Mouse (Mus musculus) liver, embryonic 14.5 days (tissue): Measurements from ENCODE around the gene Atp1a2. TPM values are rescaled to one million over a fixed set of nuclear protein-coding genes. Genes with fewer than 3 reads are reported as not detected.

Source experiments
- ATAC-seq: fragments of 200-750 bp; cut with Nextera tagmentation; 2 replicates; pipeline ENCODE4 v1.8.0; 2017; ENCODE audit warnings: moderate number of reproducible peaks, mild to moderate bottlenecking, moderate library complexity; ENCODE audit not compliant: insufficient read depth
- DNase-seq, 3 experiments: peaks; one replicate each; pipeline ENCODE4 v3.0.0-alpha.2; 2012 to 2013; ENCODE audit warnings: low read depth in 3 of 3, low spot score in 3 of 3
- H3K27ac ChIP-seq: fragments of 300-500 bp; sonication (generic); 2 replicates; pipeline ENCODE4 v1.5.1; 2014; ENCODE audit warnings: moderate library complexity, mild to moderate bottlenecking, control low read depth, inconsistent platforms
- H3K27me3 ChIP-seq: fragments of 300-500 bp; sonication (generic); 2 replicates; pipeline ENCODE4 v1.6.1; 2014; ENCODE audit warnings: mild to moderate bottlenecking, low read length, moderate library complexity; ENCODE audit not compliant: control insufficient read depth, insufficient read depth
- H3K36me3 ChIP-seq: fragments of 300-500 bp; sonication (generic); replicated peaks from 2 replicates; pipeline ENCODE4 v1.6.1; 2014; ENCODE audit warnings: low read depth; ENCODE audit not compliant: control insufficient read depth, insufficient read depth
- H3K4me1 ChIP-seq, 2 experiments: fragments of 200-500 bp in 1 of 2; fragments of 300-500 bp in 1 of 2; sonication (generic) in 1 of 2; replicated peaks; 2 replicates each; pipeline ENCODE4 v1.6.1; 2012 to 2014; ENCODE audit warnings: antibody characterized with exemption in 1 of 2, inconsistent platforms in 1 of 2, low read length in 1 of 2; ENCODE audit not compliant: control insufficient read depth in 2 of 2, insufficient read depth in 2 of 2
- H3K4me2 ChIP-seq: fragments of 300-500 bp; sonication (generic); 2 replicates; pipeline ENCODE4 v1.6.1; 2014; ENCODE audit warnings: low read depth, mild to moderate bottlenecking, control low read depth, moderate library complexity
- H3K4me3 ChIP-seq, 2 experiments: fragments of 200-500 bp in 1 of 2; fragments of 300-500 bp in 1 of 2; sonication (generic) in 1 of 2; 2 replicates each; pipeline ENCODE4 v1.5.1; 2012 to 2014; ENCODE audit warnings: low read depth in 2 of 2, low read length in 2 of 2, mild to moderate bottlenecking in 2 of 2, control low read depth in 1 of 2, inconsistent platforms in 1 of 2, moderate library complexity in 1 of 2; ENCODE audit not compliant: insufficient read depth in 1 of 2
- H3K9ac ChIP-seq: fragments of 300-500 bp; sonication (generic); replicated peaks from 2 replicates; pipeline ENCODE4 v1.6.1; 2014; ENCODE audit warnings: mild to moderate bottlenecking, control low read depth, moderate library complexity
- H3K9me3 ChIP-seq: fragments of 300-500 bp; sonication (generic); 2 replicates; pipeline ENCODE4 v1.6.1; 2016; ENCODE audit warnings: low read length, mixed read lengths; ENCODE audit not compliant: control insufficient read depth
- CTCF ChIP-seq: IDR thresholded peaks from 2 replicates; pipeline ENCODE4 v1.5.1; 2016; ENCODE audit warnings: antibody characterized with exemption, low read depth, control low read depth
- EP300 ChIP-seq: IDR thresholded peaks from 2 replicates; pipeline ENCODE4 v1.6.1; 2016; ENCODE audit warnings: antibody characterized with exemption, low read depth
- WGBS: fragments of 180-500 bp; shearing (Covaris S2); extraction: QIAGEN DNeasy Blood & Tissue Kit; methylation state at CpG from one replicate; pipeline ENCODE4 v1.1.7; 2014; ENCODE audit not compliant: insufficient replicate concordance; 5-methylcytosine and 5-hydroxymethylcytosine counted together
- polyA plus RNA-seq, 2 experiments: library from polyadenylated mRNA; depleted of rRNA in 1 of 2; stranded (reverse) in 1 of 2; unstranded in 1 of 2; fragments of >200 nt; fragmentation: Nextera tagmentation in 1 of 2; extraction: Ambion mirVana in 1 of 2; gene quantifications; 2 replicates each; pipeline versions ENCODE4 v1.2.1 to v1.2.3; 2012 to 2014

Gene Atp1a2
- polyA plus RNA-seq, 2 experiments, result 0.01 to 0.10 TPM

DNA sequence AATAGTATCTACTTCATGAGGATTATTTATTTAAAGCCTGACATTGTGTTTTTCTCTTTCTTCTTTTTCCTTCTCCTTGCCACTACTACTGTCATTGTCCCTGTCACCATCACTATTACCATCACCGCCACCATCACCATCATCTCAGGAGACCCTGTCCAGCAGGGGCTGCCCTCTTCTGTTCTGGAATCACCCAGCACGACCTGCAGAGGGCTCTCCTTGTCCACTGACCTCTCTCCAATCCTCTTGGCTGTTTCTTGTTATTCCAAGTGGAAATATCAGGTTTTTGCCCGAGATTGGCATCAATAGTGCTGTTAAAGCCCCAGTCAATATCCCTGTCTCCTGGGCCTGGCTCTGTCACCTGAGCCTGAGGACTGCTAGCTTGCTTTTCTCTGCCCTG lies 35.6 kb upstream of the Atp1a2 start:
- H3K27me3 ChIP-seq, result peaks cover 11% of the 10 kb centered on the region
- H3K4me2 ChIP-seq, result no peak overlapping the region
- ATAC-seq (no peak), DNase-seq (no peak)
- no peak overlapping the region for H3K27ac ChIP-seq
- TF ChIP-seq CTCF (peak; percentile 32; the same call in 1 of the 2 replicates), EP300 (no peak)
- H3K9ac ChIP-seq, result no peak overlapping the region
- H3K4me3 ChIP-seq, result no peak overlapping the region
- H3K9me3 ChIP-seq, result no peaks in the 10 kb centered on the region
- no peaks in the 10 kb centered on the region for H3K4me1 ChIP-seq
- WGBS, result 25% methylated on average over 3 of the region's 3 CpGs
- no peaks in the 10 kb centered on the region for H3K36me3 ChIP-seq

GRCm38 (mm10) chr1:172332925-172333324 lies 35.1 kb upstream of the Atp1a2 start:
- no peaks in the 10 kb centered on the region for H3K9me3 ChIP-seq
- peaks cover 9% of the 10 kb centered on the region for H3K27me3 ChIP-seq
- no peak for DNase-seq
- H3K4me3 ChIP-seq, result no peak overlapping the region
- no peak overlapping the region for H3K27ac ChIP-seq
- TF ChIP-seq CTCF (no peak), EP300 (no peak)
- no peak for ATAC-seq
- 44% methylated on average over 2 of the region's 2 CpGs for WGBS
- H3K36me3 ChIP-seq, result no peaks in the 10 kb centered on the region
- no peaks in the 10 kb centered on the region for H3K4me1 ChIP-seq
- H3K4me2 ChIP-seq, result no peak overlapping the region
- no peak overlapping the region for H3K9ac ChIP-seq

- ATAC-seq, result no peak
- no peak overlapping the region for H3K9ac ChIP-seq
- no peak overlapping the region for H3K27ac ChIP-seq
- DNase-seq, result no peak
- no peaks in the 10 kb centered on the region for H3K9me3 ChIP-seq
- peaks cover 16% of the 10 kb centered on the region for H3K27me3 ChIP-seq
- TF ChIP-seq EP300 (no peak), CTCF (no peak)
- H3K4me1 ChIP-seq, result no peaks in the 10 kb centered on the region
- WGBS, result 40% methylated on average over 8 of the region's 8 CpGs
- H3K36me3 ChIP-seq, result no peaks in the 10 kb centered on the region
- H3K4me3 ChIP-seq, result no peak overlapping the region
- H3K4me2 ChIP-seq, result no peak overlapping the region
Observed at GRCm38 (mm10) chr1:172331422-172331947, 33.6 kb upstream of the Atp1a2 start.

DNA sequence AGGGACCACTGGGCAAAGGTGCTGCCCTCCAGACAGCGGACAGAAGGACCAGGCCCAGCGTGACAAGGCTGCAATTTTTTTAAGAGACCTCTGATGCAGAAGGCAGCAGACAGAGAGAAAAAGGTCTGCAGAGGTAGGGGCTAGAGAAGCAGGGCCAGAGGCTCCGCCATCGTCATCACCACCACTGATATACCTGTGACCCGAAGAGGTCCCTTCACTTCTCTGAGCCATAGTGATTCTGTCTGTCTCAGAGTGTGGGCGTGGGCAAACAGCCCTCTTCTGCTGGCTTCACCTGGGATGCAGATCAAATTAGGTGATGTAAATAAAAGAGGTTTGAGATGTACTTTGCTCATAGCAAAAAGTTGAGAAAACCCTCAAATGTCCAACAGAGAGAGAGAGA lies 31.8 kb upstream of the Atp1a2 start:
- WGBS, result 54% methylated on average over 6 of the region's 6 CpGs
- peaks cover 32% of the 10 kb centered on the region for H3K27me3 ChIP-seq
- DNase-seq (no peak), ATAC-seq (no peak)
- H3K4me3 ChIP-seq, result no peak overlapping the region
- H3K9me3 ChIP-seq, result no peaks in the 10 kb centered on the region
- no peaks in the 10 kb centered on the region for H3K36me3 ChIP-seq
- no peak overlapping the region for H3K9ac ChIP-seq
- no peak overlapping the region for H3K4me2 ChIP-seq
- no peaks in the 10 kb centered on the region for H3K4me1 ChIP-seq
- TF ChIP-seq CTCF, result no peak
- H3K27ac ChIP-seq, result no peak overlapping the region

DNA sequence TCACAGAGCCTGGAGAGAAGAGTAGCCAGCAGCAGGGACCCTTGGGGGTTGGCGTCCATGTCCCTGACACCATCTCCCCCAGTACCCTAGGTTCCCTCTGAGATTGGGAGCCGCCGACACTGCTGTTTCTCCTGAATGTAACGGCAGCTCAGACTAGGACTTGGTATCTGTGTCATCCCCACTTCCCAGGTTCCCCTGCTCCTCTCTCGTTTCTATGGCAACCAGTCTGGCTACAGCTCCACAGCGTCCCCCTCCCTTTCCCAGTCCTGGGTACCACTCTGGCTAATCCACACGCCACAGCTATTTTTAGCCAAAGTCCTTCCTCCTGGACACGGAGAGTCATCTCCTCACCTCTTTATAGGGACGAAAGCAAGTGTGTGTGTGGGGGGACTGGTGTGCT lies 31.3 kb upstream of the Atp1a2 start, which contains the start of gene Kcnj9:
TSS of gene Kcnj9 (minus strand) at position 188 of the 400 bp plus-strand sequence.
- H3K4me2 ChIP-seq, result no peak within 1 kb of the TSS
- H3K27ac ChIP-seq, result no peak within 1 kb of the TSS
- no peaks in the 10 kb centered on the region for H3K4me1 ChIP-seq
- no peak for TF ChIP-seq EP300
- no peak for TF ChIP-seq CTCF
- no peak for ATAC-seq
- peaks cover 32% of the 10 kb centered on the region for H3K27me3 ChIP-seq
- H3K9me3 ChIP-seq, result no peaks in the 10 kb centered on the region
- H3K4me3 ChIP-seq, result no peak within 1 kb of the TSS
- no peak within 1 kb of the TSS for H3K9ac ChIP-seq
- 27% methylated on average over 9 of the region's 9 CpGs for WGBS
- H3K36me3 ChIP-seq, result no peaks in the 10 kb centered on the region
- DNase-seq, result no peak
